Mouse (Mus musculus) erythroblast, embryonic 14.5 days (primary cell): ENCODE results near the gene Dbn1. TPM values are rescaled to one million over a fixed set of nuclear protein-coding genes. Genes with fewer than 3 reads are reported as not detected.

ENCODE experiments used
- H3K27me3 ChIP-seq: 2 replicates; pipeline ENCODE4 v1.6.1; 2012; ENCODE audit warnings: inconsistent platforms; ENCODE audit not compliant: control insufficient read depth
- H3K36me3 ChIP-seq: 2 replicates; pipeline ENCODE4 v1.6.1; 2012; ENCODE audit warnings: mild to moderate bottlenecking, inconsistent platforms; ENCODE audit not compliant: control insufficient read depth
- H3K4me1 ChIP-seq: 2 replicates; pipeline ENCODE4 v1.6.1; 2012; ENCODE audit warnings: inconsistent platforms; ENCODE audit not compliant: control insufficient read depth
- H3K4me3 ChIP-seq: replicated peaks from 2 replicates; pipeline ENCODE3; 2012; ENCODE audit warnings: moderate library complexity, mild to moderate bottlenecking, inconsistent platforms
- H3K9me3 ChIP-seq: 2 replicates; pipeline ENCODE4 v1.6.1; 2012; ENCODE audit warnings: low read length, inconsistent platforms, mixed read lengths; ENCODE audit not compliant: control insufficient read depth
- GATA1 ChIP-seq: IDR thresholded peaks from 2 replicates; pipeline ENCODE4 v1.6.1; 2012; ENCODE audit warnings: low read length, inconsistent platforms, mixed read lengths
- TAL1 ChIP-seq: IDR thresholded peaks from 3 replicates; pipeline ENCODE4 v1.6.1; 2012; ENCODE audit warnings: low read length, inconsistent platforms, mixed read lengths
- polyA plus RNA-seq: library from polyadenylated mRNA; stranded (reverse); fragments of >175 nt; gene quantifications from 2 replicates; pipeline ENCODE4 v1.2.3, GENCODE M21; 2012

The Dbn1 gene
- polyA plus RNA-seq, 1 experiment = 0.06 TPM

DNA sequence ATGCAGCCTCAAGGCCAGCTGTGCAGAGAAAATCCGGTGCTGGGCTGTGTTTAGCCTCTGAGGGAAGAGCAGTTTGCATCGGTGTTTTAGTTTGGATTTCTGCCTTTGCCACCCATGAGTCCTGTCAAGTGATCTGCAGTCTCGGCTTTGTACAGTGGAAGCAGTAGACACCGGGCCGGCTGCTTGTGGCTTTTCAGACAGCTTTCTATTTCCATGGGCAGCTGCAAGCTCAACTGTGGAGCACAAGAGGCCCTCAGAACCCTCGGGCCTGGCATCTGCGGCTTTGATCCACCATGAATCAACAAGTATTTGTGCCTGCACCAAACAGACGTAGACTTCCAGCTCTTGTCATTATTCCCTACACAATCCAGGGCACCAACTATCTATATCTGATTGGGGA lies 14.5 kb upstream of the Dbn1 start:
- Histone ChIP-seq H3K9me3 (no peaks in the 10 kb centered on the region), H3K27me3 (no peaks in the 10 kb centered on the region), H3K4me3 (no peak overlapping the region), H3K4me1 (peaks cover under 1% of the 10 kb centered on the region), H3K36me3 (peaks cover 37% of the 10 kb centered on the region)
- no peak for TF ChIP-seq TAL1
- TF ChIP-seq GATA1 = no peak

DNA sequence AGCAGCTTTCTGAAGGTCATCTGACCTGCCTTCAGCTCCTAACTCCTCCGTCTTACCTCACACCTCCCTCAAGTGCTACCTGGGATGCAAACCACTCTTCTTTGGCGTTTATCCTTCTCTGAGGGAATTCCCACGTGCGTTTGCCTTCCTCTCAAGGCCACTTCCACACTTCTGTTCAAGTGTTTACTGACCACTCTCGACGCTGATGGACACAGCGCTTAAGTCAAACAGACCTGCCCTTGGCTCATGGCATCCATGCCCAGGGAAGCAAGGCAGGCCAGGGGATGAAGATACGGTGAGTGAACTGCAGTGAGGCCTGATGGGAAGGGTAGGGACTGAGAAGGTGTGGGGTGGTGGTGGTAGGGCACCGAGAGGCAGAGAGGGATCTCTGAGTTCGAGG lies 12.7 kb upstream of the Dbn1 start:
- H3K4me1 ChIP-seq = no peaks in the 10 kb centered on the region; the same call in 1 of the 2 replicates
- TF ChIP-seq GATA1 (no peak), TAL1 (no peak)
- peaks cover 5% of the 10 kb centered on the region for H3K27me3 ChIP-seq
- no peak overlapping the region for H3K4me3 ChIP-seq
- H3K36me3 ChIP-seq = peaks cover 22% of the 10 kb centered on the region
- H3K9me3 ChIP-seq = no peaks in the 10 kb centered on the region

DNA sequence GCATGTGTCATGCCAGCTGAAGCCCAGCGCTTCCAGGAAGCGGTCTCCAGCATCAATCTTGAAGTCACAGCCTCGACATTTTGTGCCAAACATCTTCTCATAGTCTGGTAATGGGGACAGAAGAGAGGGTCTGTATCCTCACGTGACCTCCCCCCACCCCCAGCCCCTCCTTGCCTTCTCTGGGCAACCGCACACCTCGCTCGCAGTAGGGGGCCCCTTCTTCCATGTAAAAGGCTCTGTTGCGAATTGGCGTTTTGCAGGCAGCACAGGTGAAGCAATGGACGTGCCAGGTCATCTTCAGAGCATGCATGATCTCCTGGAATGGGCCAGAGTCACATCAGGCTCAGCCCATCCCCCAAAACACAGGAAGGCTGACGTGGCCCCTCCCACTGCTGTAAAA lies 11.0 kb upstream of the Dbn1 start:
- peaks cover 11% of the 10 kb centered on the region; the same call in 1 of the 2 replicates for H3K36me3 ChIP-seq
- H3K4me3 ChIP-seq = no peak overlapping the region
- H3K4me1 ChIP-seq = no peaks in the 10 kb centered on the region; the same call in none of the 2 replicates
- peaks cover 22% of the 10 kb centered on the region for H3K27me3 ChIP-seq
- no peaks in the 10 kb centered on the region for H3K9me3 ChIP-seq
- TF ChIP-seq GATA1 (no peak), TAL1 (no peak)

DNA sequence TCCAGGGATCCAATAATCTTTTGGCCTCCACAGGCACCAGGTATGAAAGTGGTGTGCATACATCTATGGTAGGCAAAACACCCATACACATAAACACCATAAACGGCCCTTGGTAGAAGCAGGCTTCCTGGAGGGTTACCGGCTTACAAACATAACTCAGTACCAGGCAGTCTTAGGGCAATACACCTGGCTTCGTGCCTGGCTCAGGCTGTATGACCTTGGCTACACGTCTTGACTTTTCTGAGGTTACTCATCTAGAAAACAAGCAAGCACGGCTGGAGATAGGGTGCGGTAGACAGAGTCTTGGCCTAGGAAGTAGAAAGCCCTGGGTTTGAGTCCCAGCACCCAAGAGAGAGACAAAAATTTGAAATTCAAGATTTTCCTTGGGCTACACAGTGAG lies 8.8 kb upstream of the Dbn1 start:
- H3K36me3 ChIP-seq = peaks cover 3% of the 10 kb centered on the region; the same call in 1 of the 2 replicates
- peaks cover 39% of the 10 kb centered on the region for H3K27me3 ChIP-seq
- H3K4me3 ChIP-seq = no peak overlapping the region
- TF ChIP-seq GATA1 = no peak
- no peak for TF ChIP-seq TAL1
- H3K4me1 ChIP-seq = no peaks in the 10 kb centered on the region; the same call in 1 of the 2 replicates
- H3K9me3 ChIP-seq = no peaks in the 10 kb centered on the region

DNA sequence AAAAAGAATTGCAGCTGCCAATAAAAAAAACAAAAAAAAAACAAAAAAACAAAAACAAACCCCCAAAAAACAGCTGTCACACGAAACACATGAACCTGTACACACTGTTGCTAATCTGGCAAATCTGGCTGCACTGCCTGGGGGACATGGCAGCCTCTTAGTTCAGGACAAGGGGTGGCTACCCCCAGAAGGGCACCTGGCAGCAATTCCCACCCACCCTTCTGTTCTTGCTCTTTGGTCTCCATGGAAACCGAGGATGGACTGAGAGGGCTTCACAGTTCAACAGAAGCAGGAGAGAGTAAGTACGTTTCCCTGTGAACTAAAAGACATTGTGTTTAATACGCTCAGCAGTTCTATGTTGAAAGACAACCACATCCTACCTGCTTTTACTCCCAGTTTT lies 7.8 kb upstream of the Dbn1 start:
- peaks cover 44% of the 10 kb centered on the region for H3K27me3 ChIP-seq
- H3K4me3 ChIP-seq = no peak overlapping the region
- H3K4me1 ChIP-seq = no peaks in the 10 kb centered on the region; the same call in 1 of the 2 replicates
- no peaks in the 10 kb centered on the region for H3K9me3 ChIP-seq
- TF ChIP-seq GATA1 (no peak), TAL1 (no peak)
- H3K36me3 ChIP-seq = peaks cover 3% of the 10 kb centered on the region; the same call in 1 of the 2 replicates

DNA sequence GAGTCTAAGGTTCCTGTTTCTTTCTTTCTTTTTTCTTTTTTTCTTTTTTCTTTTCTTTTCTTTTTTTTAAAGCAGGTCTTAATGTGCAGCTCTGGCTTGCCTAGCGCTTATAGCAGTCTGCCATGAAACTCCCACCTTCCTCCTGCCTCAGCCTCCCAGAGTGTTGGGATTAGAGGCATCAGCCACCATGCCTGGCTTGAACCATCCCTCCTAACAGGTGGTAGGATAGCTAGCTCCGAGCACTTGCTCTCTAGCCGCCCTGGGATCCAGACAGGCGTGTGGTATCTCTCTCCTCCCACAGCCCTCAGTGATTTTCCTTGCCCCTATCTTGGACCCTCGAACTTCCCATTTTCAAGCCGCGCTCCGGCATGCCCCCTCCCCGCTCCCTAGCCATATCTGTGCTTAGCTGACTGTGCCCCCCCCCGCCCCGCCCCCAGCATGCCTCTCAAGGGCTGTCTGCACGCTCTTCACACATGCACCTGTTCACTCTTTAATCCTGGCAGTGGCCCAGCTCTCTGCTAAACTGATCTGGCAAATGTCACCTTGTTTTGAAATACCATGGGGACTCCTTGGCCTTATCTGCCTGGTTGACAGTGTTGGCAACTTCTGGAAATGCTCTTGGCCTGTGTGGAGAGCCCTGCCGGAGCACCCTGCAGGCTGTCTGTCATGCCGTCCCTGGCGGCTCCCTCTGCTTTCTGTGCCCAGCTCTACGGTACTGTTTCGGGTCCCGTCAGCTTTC lies 7.1 kb upstream of the Dbn1 start:
- TF ChIP-seq TAL1 (no peak), GATA1 (no peak)
- H3K9me3 ChIP-seq = no peaks in the 10 kb centered on the region
- no peaks in the 10 kb centered on the region; the same call in 1 of the 2 replicates for H3K4me1 ChIP-seq
- H3K4me3 ChIP-seq = no peak overlapping the region
- peaks cover 44% of the 10 kb centered on the region for H3K27me3 ChIP-seq
- peaks cover 3% of the 10 kb centered on the region; the same call in 1 of the 2 replicates for H3K36me3 ChIP-seq

DNA sequence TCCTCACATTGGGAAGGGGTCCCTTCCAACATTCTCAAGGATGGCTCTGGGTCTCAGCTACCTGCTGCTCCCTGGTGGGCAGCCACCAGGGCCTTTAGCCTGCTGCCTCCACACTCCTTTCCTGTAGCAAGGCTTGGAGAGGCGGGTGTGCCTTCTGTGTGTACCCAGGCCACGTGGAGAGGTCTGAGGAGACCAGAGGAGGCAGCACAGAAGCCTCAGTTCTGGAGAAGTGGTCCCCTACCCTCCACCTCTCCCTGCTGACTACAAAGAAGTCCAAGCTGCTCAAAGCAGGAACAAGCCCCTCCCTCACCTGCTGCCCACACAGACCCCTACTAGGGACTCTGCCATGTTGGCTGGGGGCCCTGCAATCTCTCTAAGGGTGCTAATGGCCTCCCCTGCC lies 6.3 kb upstream of the Dbn1 start:
- H3K9me3 ChIP-seq = no peaks in the 10 kb centered on the region
- H3K4me3 ChIP-seq = no peak overlapping the region
- no peak for TF ChIP-seq TAL1
- no peak for TF ChIP-seq GATA1
- H3K4me1 ChIP-seq = no peaks in the 10 kb centered on the region; the same call in 1 of the 2 replicates
- peaks cover 51% of the 10 kb centered on the region for H3K27me3 ChIP-seq
- H3K36me3 ChIP-seq = peaks cover 3% of the 10 kb centered on the region; the same call in 1 of the 2 replicates

DNA sequence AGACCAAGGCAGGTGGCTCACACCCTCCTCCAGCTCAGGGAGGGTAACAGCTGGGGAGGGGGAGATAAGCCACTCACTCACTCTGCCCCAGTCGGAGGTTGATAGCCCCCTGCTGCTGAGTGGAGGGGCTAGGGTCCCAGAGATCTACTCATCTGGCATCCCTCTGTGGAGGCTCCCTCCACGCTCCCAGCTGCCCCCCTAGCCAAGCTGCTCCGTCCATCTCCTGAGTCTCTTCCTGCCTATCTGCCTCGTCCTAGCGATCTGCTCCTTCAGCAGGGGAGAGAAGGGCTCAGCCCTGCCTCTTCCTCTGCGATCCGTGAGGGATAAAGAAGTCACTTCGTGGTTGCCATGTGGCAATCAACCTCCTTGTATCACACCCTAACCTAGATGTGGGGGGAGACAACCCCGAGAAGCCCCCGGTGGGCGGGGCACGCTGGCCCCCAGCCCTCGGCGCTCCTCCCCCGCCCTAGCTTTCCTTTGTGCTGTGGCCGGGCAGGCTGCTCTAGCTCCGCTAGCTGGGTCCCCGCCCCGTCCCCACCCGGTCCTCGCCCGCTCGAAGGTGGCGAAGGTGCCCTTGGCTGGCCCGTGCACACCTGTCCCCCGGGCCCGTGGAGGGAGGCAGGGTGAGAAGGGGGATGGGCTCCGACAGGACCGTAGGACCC lies 864 bp downstream of the Dbn1 start:
- Histone ChIP-seq H3K9me3 (no peaks in the 10 kb centered on the region; the same call in 1 of the 2 replicates), H3K36me3 (no peaks in the 10 kb centered on the region), H3K4me3 (peak overlapping the region; percentile 48), H3K4me1 (peaks cover 6% of the 10 kb centered on the region; the same call in 1 of the 2 replicates), H3K27me3 (peaks cover 81% of the 10 kb centered on the region)
- TF ChIP-seq GATA1 (no peak), TAL1 (no peak)

DNA sequence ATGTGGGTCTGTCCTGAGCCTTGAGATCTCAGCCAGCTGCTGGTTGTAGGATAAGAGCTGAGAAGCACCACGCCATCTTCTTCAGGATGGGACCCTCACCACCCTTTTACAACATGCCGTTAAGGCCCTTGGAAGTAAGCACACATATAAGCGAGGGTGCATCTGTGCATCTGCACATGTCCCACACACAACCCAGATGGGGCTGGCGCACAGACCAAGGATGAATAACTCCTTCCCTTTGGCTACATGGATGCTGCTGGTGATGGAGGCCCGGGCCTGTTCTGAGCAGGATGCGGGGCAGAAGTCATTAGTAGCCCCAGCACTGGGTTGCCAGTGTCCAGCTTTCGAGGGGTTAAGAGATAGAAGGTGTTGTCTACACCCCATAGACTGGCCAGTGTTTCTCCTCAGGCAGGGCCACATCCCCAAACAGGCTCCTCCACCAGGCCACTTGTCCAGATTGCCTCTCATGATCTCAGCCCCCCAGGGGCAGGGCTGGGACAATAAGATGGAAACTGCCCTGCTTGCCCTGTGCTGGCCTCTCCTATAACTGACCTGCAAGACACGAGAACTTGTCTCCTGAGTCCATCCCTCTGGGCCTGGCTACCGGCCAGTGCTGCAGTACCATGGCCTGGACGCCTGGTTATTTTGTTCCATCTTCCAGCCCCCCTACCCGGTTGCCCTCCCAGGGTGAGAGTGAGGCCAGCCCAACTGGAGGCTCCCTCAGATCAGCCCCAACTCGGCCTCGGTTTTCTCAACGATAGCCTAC lies 1.7 kb downstream of the Dbn1 start:
- H3K27me3 ChIP-seq = peaks cover 79% of the 10 kb centered on the region
- H3K4me3 ChIP-seq = no peak overlapping the region
- no peaks in the 10 kb centered on the region; the same call in 1 of the 2 replicates for H3K9me3 ChIP-seq
- no peaks in the 10 kb centered on the region for H3K36me3 ChIP-seq
- TF ChIP-seq GATA1 (no peak), TAL1 (no peak)
- H3K4me1 ChIP-seq = peaks cover 6% of the 10 kb centered on the region; the same call in 1 of the 2 replicates
